Mouse (Mus musculus) testis, adult 2 months (tissue): ENCODE measurements around the gene Hmox2.

Experiments used
- CTCF ChIP-seq: fragments of 200-500 bp; IDR thresholded peaks from 2 replicates; pipeline ENCODE4 v1.5.1; 2012; ENCODE audit warnings: low read depth, mild to moderate bottlenecking, inconsistent platforms, low read length, moderate library complexity; ENCODE audit not compliant: control insufficient read depth, insufficient read depth, insufficient replicate concordance
- POLR2A ChIP-seq: fragments of 200-500 bp; IDR thresholded peaks from 2 replicates; pipeline ENCODE4 v1.6.1; 2012; ENCODE audit warnings: low read depth, mild to moderate bottlenecking, inconsistent platforms, low read length, moderate library complexity; ENCODE audit not compliant: control insufficient read depth

- no peak for TF ChIP-seq CTCF
- TF ChIP-seq POLR2A: no peak
These were observed 56.4 kb downstream of the Hmox2 start for GRCm38 (mm10) chr16:4782515-4782914.
